Mouse (Mus musculus): ENCODE data around the gene Ralgds. TPM values are rescaled to one million over a fixed set of nuclear protein-coding genes. Genes with fewer than 3 reads are reported as not detected.
A peak's percentile ranks its signal among the peaks of the same experiment; 100 is the strongest.

The Ralgds gene
- total and polyA plus RNA-seq, 2 experiments from 2014 or later, result 84.6 to 292 TPM

- no peak for ATAC-seq (ENCODE audit: low FRiP score)
- no peak overlapping the region for H3K4me2 ChIP-seq (ENCODE audit: low read depth, low read length, poor library complexity, severe bottlenecking)
- no peak overlapping the region for H3K9ac ChIP-seq (replicated peaks; ENCODE audit: low read length, poor library complexity, severe bottlenecking)
- H3K27me3 ChIP-seq (ENCODE audit: insufficient read depth, low read length), result no peaks in the 10 kb centered on the region
- TF ChIP-seq CTCF (IDR thresholded peaks at IDR 0.05), result no peak
- no peak for DNase-seq (ENCODE audit: low spot score)
- H3K9me3 ChIP-seq (ENCODE audit: low read length), result no peaks in the 10 kb centered on the region
- peaks cover 39% of the 10 kb centered on the region for H3K36me3 ChIP-seq (ENCODE audit: insufficient read depth, low read length)
- H3K27ac ChIP-seq (ENCODE audit: low read depth, low read length), result no peak overlapping the region
- H3K4me3 ChIP-seq (ENCODE audit: low read depth, low read length), result no peak overlapping the region
- H3K4me1 ChIP-seq (ENCODE audit: insufficient read depth, low read length), result no peaks in the 10 kb centered on the region
- WGBS, result 87% methylated on average over 4 of the region's 4 CpGs
Observed at GRCm38 (mm10) chr2:28564380-28564779, 51.5 kb downstream of the Ralgds start.

- 68% methylated on average over 5 of the region's 5 CpGs for WGBS
- Histone ChIP-seq H3K4me2 (ENCODE audit: low read depth, low read length, poor library complexity, severe bottlenecking) (no peak overlapping the region), H3K27ac (ENCODE audit: low read depth, low read length) (no peak overlapping the region), H3K9me3 (ENCODE audit: low read length) (no peaks in the 10 kb centered on the region), H3K36me3 (ENCODE audit: insufficient read depth, low read length) (peaks cover 56% of the 10 kb centered on the region), H3K4me1 (ENCODE audit: insufficient read depth, low read length) (no peaks in the 10 kb centered on the region), H3K9ac (replicated peaks; ENCODE audit: low read length, poor library complexity, severe bottlenecking) (no peak overlapping the region), H3K4me3 (ENCODE audit: low read depth, low read length) (no peak overlapping the region), H3K27me3 (ENCODE audit: insufficient read depth, low read length) (no peaks in the 10 kb centered on the region)
- ATAC-seq (ENCODE audit: low FRiP score), result no peak
- no peak for TF ChIP-seq CTCF (IDR thresholded peaks at IDR 0.05)
- DNase-seq (ENCODE audit: low spot score), result no peak
Observed at GRCm38 (mm10) chr2:28566545-28566944, 53.6 kb downstream of the Ralgds start.

- Histone ChIP-seq H3K4me2 (ENCODE audit: low read depth, low read length, poor library complexity, severe bottlenecking) (no peak overlapping the region), H3K36me3 (ENCODE audit: insufficient read depth, low read length) (peaks cover 85% of the 10 kb centered on the region), H3K4me1 (ENCODE audit: insufficient read depth, low read length) (no peaks in the 10 kb centered on the region), H3K27ac (ENCODE audit: low read depth, low read length) (no peak overlapping the region), H3K9ac (replicated peaks; ENCODE audit: low read length, poor library complexity, severe bottlenecking) (no peak overlapping the region), H3K27me3 (ENCODE audit: insufficient read depth, low read length) (no peaks in the 10 kb centered on the region), H3K4me3 (ENCODE audit: low read depth, low read length) (no peak overlapping the region), H3K9me3 (ENCODE audit: low read length) (no peaks in the 10 kb centered on the region)
- ATAC-seq (ENCODE audit: low FRiP score) (no peak), DNase-seq (ENCODE audit: low spot score) (no peak)
- WGBS, result 81% methylated on average over 3 of the region's 3 CpGs
- no peak for TF ChIP-seq CTCF (IDR thresholded peaks at IDR 0.05)
Observed at GRCm38 (mm10) chr2:28569903-28570302, 57.0 kb downstream of the Ralgds start.

- Histone ChIP-seq H3K9me3 (ENCODE audit: low read length) (no peaks in the 10 kb centered on the region), H3K9ac (replicated peaks; ENCODE audit: low read length, poor library complexity, severe bottlenecking) (no peak overlapping the region), H3K27me3 (ENCODE audit: insufficient read depth, low read length) (no peaks in the 10 kb centered on the region), H3K4me1 (ENCODE audit: insufficient read depth, low read length) (no peaks in the 10 kb centered on the region), H3K36me3 (ENCODE audit: insufficient read depth, low read length) (peaks cover 67% of the 10 kb centered on the region), H3K27ac (ENCODE audit: low read depth, low read length) (no peak overlapping the region), H3K4me3 (ENCODE audit: low read depth, low read length) (no peak overlapping the region), H3K4me2 (ENCODE audit: low read depth, low read length, poor library complexity, severe bottlenecking) (no peak overlapping the region)
- no peak for DNase-seq (ENCODE audit: low spot score)
- no peak for ATAC-seq (ENCODE audit: low FRiP score)
- 83% methylated on average over 4 of the region's 4 CpGs for WGBS
- no peak for TF ChIP-seq CTCF (IDR thresholded peaks at IDR 0.05)
Observed at GRCm38 (mm10) chr2:28575341-28575740, 62.4 kb downstream of the Ralgds start.

- Histone ChIP-seq H3K4me3 (ENCODE audit: low read depth, low read length) (no peak overlapping the region), H3K36me3 (ENCODE audit: insufficient read depth, low read length) (peaks cover 59% of the 10 kb centered on the region), H3K4me1 (ENCODE audit: insufficient read depth, low read length) (no peaks in the 10 kb centered on the region; the same call in 1 of the 2 replicates), H3K27ac (ENCODE audit: low read depth, low read length) (no peak overlapping the region), H3K4me2 (ENCODE audit: low read depth, low read length, poor library complexity, severe bottlenecking) (no peak overlapping the region), H3K9ac (replicated peaks; ENCODE audit: low read length, poor library complexity, severe bottlenecking) (no peak overlapping the region), H3K27me3 (ENCODE audit: insufficient read depth, low read length) (no peaks in the 10 kb centered on the region), H3K9me3 (ENCODE audit: low read length) (no peaks in the 10 kb centered on the region)
- DNase-seq (ENCODE audit: low spot score) (peak; percentile 52), ATAC-seq (ENCODE audit: low FRiP score) (no peak)
- no peak for TF ChIP-seq CTCF (IDR thresholded peaks at IDR 0.05)
- WGBS, result 95% methylated on average over 3 of the region's 3 CpGs
Observed at GRCm38 (mm10) chr2:28576815-28577214, 63.9 kb downstream of the Ralgds start.

GRCm38 (mm10) chr2:28578003-28578402, 65.1 kb downstream of the Ralgds start:
- WGBS, result 71% methylated on average over 5 of the region's 5 CpGs
- ATAC-seq (ENCODE audit: low FRiP score), result no peak

More at GRCm38 (mm10) chr2:28578003-28578402, 65.1 kb downstream of the Ralgds start:
- TF ChIP-seq CTCF (IDR thresholded peaks at IDR 0.05), result peak; percentile 53
- no peak overlapping the region for H3K4me3 ChIP-seq (ENCODE audit: low read depth, low read length)
- H3K9me3 ChIP-seq (ENCODE audit: low read length), result no peaks in the 10 kb centered on the region
- no peak overlapping the region for H3K9ac ChIP-seq (replicated peaks; ENCODE audit: low read length, poor library complexity, severe bottlenecking)
- no peak overlapping the region for H3K4me2 ChIP-seq (ENCODE audit: low read depth, low read length, poor library complexity, severe bottlenecking)
- H3K27ac ChIP-seq (ENCODE audit: low read depth, low read length), result no peak overlapping the region
- H3K27me3 ChIP-seq (ENCODE audit: insufficient read depth, low read length), result no peaks in the 10 kb centered on the region
- no peaks in the 10 kb centered on the region; the same call in 1 of the 2 replicates for H3K4me1 ChIP-seq (ENCODE audit: insufficient read depth, low read length)
- H3K36me3 ChIP-seq (ENCODE audit: insufficient read depth, low read length), result peaks cover 47% of the 10 kb centered on the region
- no peak for DNase-seq (ENCODE audit: low spot score)

Measured in midbrain, postnatal 0 days (tissue).